Mouse (Mus musculus) Patski (cell line): ENCODE results near the gene Rab11fip5. TPM values are rescaled to one million over a fixed set of nuclear protein-coding genes. Genes with fewer than 3 reads are reported as not detected.

ENCODE experiments used
- ATAC-seq: fragments of 100-300 bp; one replicate; pipeline ENCODE4 v1.8.0; 2021
- CTCF ChIA-PET: fragments of 350-600 bp; sonication (Branson Sonifier 250); formaldehyde crosslinking; loops from one replicate; lab custom pipeline; 2022; ENCODE audit warnings: inconsistent platforms; lab: Charles Lee
- POLR2A ChIA-PET: fragments of 350-600 bp; sonication (Branson Sonifier 250); formaldehyde crosslinking; loops from one replicate; lab custom pipeline; 2022; ENCODE audit warnings: antibody characterized with exemption, inconsistent platforms; lab: Charles Lee
- DNase-seq: peaks from one replicate; pipeline ENCODE4 v3.0.0-alpha.2; 2011; ENCODE audit warnings: low read depth, low spot score
- H3K27me3 ChIP-seq: fragments of 371-371 bp; one replicate; pipeline ENCODE4 v1.5.1; 2021
- CTCF ChIP-seq: fragments of 100-300 bp; IDR thresholded peaks from one replicate; pipeline ENCODE4 v1.5.1; 2021
- in situ Hi-C: fragments of 300-500 bp; cut with MboI; formaldehyde crosslinking; loops from 3 replicates; pipeline ENCODE4 v1.11.1; 2018; ENCODE audit warnings: low pct_unique_long_range_greater_than_20kb, mixed read lengths
- polyA plus RNA-seq: library from polyadenylated mRNA; unstranded; gene quantifications from one replicate; pipeline ENCODE4 v1.2.3, GENCODE M21; 2021

Rab11fip5 gene
- polyA plus RNA-seq, 1 experiment from 2014 or later: 151 TPM

DNA sequence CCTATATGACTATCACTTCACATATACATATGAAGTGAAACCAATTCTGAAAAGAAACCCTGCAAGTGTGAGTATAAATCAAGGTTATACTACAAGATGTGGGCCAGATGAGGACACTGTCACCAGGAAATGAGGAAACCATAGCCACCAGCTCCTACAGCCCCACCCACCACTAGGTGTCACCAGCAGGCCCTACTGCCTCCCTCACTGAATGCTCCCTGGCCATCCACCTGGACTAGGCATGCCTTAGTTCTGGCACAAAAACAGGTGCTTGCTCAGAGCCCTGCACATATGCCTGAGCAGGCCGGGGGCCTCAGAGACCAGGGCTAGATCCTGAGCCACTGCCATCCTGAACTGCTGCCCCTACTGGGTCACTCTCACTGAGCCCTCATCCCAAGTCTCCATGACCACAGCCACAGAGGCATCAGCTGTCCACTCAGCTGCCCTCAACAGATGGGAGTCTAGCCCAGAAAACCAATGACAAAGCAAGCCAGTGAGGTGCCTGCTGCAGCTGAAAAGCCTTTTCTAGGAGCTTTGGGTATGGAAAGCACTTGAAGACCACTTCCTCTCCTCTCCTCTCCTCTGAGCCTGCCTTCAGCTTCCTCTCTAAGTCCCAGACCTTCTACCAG, 35.0 kb downstream of the Rab11fip5 start:
- CTCF ChIA-PET: interaction anchor here (0.7 to 2.0 kb wide), 7 partner anchors 7 to 54 kb away, joined by 3 to 11 read pairs (median 4); no protein-coding TSS in a partner anchor
- in situ Hi-C loops: no loop called here

GRCm38 (mm10) chr6:85336944-85337343, 37.5 kb downstream of the Rab11fip5 start:
- CTCF ChIA-PET: interaction anchor here (0.9 to 1.1 kb wide), 2 partner anchors 59 to 179 kb away, joined by 3 read pairs; no protein-coding TSS in a partner anchor
- no peak for DNase-seq
- TF ChIP-seq CTCF: no peak
- POLR2A ChIA-PET: interaction anchor here (0.9 kb wide), 1 partner anchor 11 kb away, joined by 3 read pairs; no protein-coding TSS in a partner anchor
- no peaks in the 10 kb centered on the region for H3K27me3 ChIP-seq
- in situ Hi-C loops: no loop called here
- no peak for ATAC-seq

More for the DNA sequence above, 35.0 kb downstream of the Rab11fip5 start:
- no peak for ATAC-seq
- no peak for DNase-seq
- H3K27me3 ChIP-seq: no peaks in the 10 kb centered on the region
- TF ChIP-seq CTCF: no peak
- POLR2A ChIA-PET: interaction anchor here (1.1 to 1.3 kb wide), 2 partner anchors 49 to 60 kb away, joined by 3 to 6 read pairs; no protein-coding TSS in a partner anchor

DNA sequence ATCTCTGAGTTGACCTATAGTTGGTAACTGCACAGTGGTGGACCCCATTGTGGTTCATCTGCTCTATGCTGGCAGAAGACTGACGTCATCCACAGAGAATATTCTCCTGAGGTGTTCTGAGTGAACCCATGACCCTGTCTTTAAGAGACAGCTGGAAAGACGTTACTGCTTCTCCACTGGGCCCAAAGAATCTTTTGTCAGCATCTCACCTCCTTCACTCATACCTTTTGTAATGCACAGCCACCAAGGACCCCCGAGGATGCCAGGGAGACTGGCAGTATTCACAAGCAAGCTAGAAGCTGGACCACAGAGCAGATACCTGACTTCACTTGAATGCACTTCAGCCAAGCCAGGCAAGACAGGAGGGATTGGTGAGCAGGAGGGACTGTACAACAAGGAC, 39.1 kb downstream of the Rab11fip5 start:
- no peak for DNase-seq
- POLR2A ChIA-PET: interaction anchor here (0.6 kb wide), 1 partner anchor 253 kb away, joined by 3 read pairs; no protein-coding TSS in a partner anchor

GRCm38 (mm10) chr6:85334851-85335250, 39.6 kb downstream of the Rab11fip5 start:
- H3K27me3 ChIP-seq: no peaks in the 10 kb centered on the region
- ChIA-PET POLR2A (interaction anchor here (0.6 to 1.2 kb wide), 3 partner anchors 13 to 254 kb away, joined by 3 to 4 read pairs (median 3); no protein-coding TSS in a partner anchor), CTCF (interaction anchor here (0.9 to 2.1 kb wide), 2 partner anchors 11 to 174 kb away, joined by 3 to 5 read pairs; no protein-coding TSS in a partner anchor)
- ATAC-seq (no peak), DNase-seq (no peak)
- TF ChIP-seq CTCF: no peak
- in situ Hi-C loops: no loop called here

More for the DNA sequence above, 39.1 kb downstream of the Rab11fip5 start:
- ATAC-seq: no peak
- no peaks in the 10 kb centered on the region for H3K27me3 ChIP-seq
- in situ Hi-C loops: no loop called here
- CTCF ChIA-PET: interaction anchor here (2.1 kb wide), 1 partner anchor 11 kb away, joined by 5 read pairs; no protein-coding TSS in a partner anchor
- no peak for TF ChIP-seq CTCF

DNA sequence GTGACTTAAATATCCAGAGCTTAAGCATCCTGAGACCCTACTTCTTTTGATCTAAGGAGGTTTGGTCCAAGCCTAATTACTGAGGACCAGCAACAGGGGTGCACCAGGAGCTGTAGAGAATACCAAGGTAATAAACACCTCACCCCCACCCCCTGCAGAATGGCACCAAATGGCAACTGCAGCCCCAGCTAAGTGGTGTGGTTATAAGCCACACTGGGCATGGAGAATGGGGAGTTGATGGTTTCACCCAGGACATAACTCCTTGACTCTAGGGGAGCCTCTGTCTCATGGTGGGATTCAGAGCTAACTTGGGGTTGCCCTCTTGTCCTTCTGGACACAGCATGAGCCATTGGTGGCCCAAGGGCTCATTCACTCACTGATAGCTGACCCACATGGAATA, 40.2 kb downstream of the Rab11fip5 start:
- in situ Hi-C loops: no loop called here

GRCm38 (mm10) chr6:85333732-85334131, 40.7 kb downstream of the Rab11fip5 start:
- ChIA-PET CTCF (interaction anchor here (0.9 to 2.1 kb wide), 2 partner anchors 12 to 173 kb away, joined by 3 to 5 read pairs; no protein-coding TSS in a partner anchor), POLR2A (interaction anchor here (0.8 to 1.2 kb wide), 2 partner anchors 14 to 97 kb away, joined by 4 to 5 read pairs; no protein-coding TSS in a partner anchor)
- in situ Hi-C loops: no loop called here
- no peak for TF ChIP-seq CTCF
- DNase-seq: no peak
- peak; percentile 2 for ATAC-seq
- no peaks in the 10 kb centered on the region for H3K27me3 ChIP-seq

More for the DNA sequence above, 40.2 kb downstream of the Rab11fip5 start:
- no peaks in the 10 kb centered on the region for H3K27me3 ChIP-seq
- DNase-seq (no peak), ATAC-seq (no peak)
- POLR2A ChIA-PET: interaction anchor here (0.8 to 1.2 kb wide), 3 partner anchors 14 to 98 kb away, joined by 3 to 5 read pairs (median 4); no protein-coding TSS in a partner anchor
- CTCF ChIA-PET: interaction anchor here (0.9 to 2.1 kb wide), 2 partner anchors 12 to 174 kb away, joined by 3 to 5 read pairs; no protein-coding TSS in a partner anchor
- TF ChIP-seq CTCF: no peak

- ChIA-PET POLR2A (interaction anchor here (1.0 to 1.9 kb wide), 4 partner anchors 10 to 45 kb away, joined by 3 to 4 read pairs (median 4); no protein-coding TSS in a partner anchor), CTCF (interaction anchor here (0.8 kb wide), 1 partner anchor 47 kb away, joined by 3 read pairs; no protein-coding TSS in a partner anchor)
- DNase-seq (no peak), ATAC-seq (peak; percentile 93)
- no peak for TF ChIP-seq CTCF
- H3K27me3 ChIP-seq: no peaks in the 10 kb centered on the region
- in situ Hi-C loops: no loop called here
These were observed 41.3 kb downstream of the Rab11fip5 start, which contains the start of gene Sfxn5 for GRCm38 (mm10) chr6:85333000-85333669. Gene Sfxn5 (minus strand): TSS chr6:85333422.

- ChIA-PET CTCF (interaction anchor here (0.8 to 1.8 kb wide), 2 partner anchors 12 to 47 kb away, joined by 3 read pairs; no protein-coding TSS in a partner anchor), POLR2A (interaction anchor here (1.0 to 1.9 kb wide), 6 partner anchors 10 to 45 kb away, joined by 3 to 4 read pairs (median 4); no protein-coding TSS in a partner anchor)
- ATAC-seq (peak; percentile 2), DNase-seq (no peak)
- no peak for TF ChIP-seq CTCF
- in situ Hi-C loops: no loop called here
- no peaks in the 10 kb centered on the region for H3K27me3 ChIP-seq
These were observed 42.0 kb downstream of the Rab11fip5 start for GRCm38 (mm10) chr6:85332351-85332999.

DNA sequence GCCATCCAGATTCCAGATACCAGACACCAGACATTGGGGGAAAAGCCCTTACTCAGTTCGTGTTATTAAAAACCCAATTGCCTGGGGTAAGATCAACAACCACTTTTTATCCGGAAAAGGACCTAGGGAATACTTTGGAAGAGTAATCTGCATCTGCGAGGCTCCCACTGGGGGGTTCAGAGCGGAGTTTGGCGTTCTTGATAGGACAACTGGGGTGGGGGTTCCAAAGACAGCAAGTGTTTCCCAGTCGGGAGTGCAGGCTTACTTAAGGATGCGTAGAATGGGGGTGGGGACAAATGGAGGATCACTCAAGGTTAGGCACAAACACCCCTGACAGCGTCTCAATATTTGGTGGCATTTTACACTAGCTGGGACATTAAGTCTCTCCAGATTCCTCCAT, 42.7 kb downstream of the Rab11fip5 start:
- POLR2A ChIA-PET: interaction anchor here (1.0 to 1.9 kb wide), 3 partner anchors 9 to 39 kb away, joined by 3 to 4 read pairs (median 4); no protein-coding TSS in a partner anchor
- no peak for ATAC-seq

More for the DNA sequence above, 42.7 kb downstream of the Rab11fip5 start:
- CTCF ChIA-PET: interaction anchor here (1.8 kb wide), 1 partner anchor 11 kb away, joined by 3 read pairs; no protein-coding TSS in a partner anchor
- in situ Hi-C loops: no loop called here
- H3K27me3 ChIP-seq: no peaks in the 10 kb centered on the region
- DNase-seq: no peak
- no peak for TF ChIP-seq CTCF
